Comparison of ENCODE assay signal across 8 mouse cellular contexts in the genomic region with DNA sequence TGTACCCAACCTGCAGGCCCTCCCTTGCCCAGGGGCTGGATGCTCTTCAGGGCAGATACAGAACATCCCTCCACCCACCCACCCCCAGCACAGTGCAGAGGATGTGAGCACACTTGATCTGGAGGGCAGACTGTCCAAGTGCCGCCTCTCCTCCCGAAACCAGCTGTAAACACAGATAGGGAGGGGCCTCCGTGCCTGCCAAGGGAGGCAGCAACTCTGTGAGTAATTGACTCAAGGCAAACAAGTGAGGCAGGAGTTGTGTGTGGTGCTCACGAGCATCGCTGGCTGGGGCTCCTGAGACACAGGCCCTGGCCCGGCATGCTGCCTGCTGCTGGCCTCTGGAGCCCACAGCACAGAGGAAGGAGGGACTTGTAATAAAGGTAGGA. TPM values are rescaled to one million over a fixed set of nuclear protein-coding genes. Genes with fewer than 3 reads are reported as not detected.
DNase-seq lines count a peak whose midpoint lies in the region; ATAC-seq lines count a peak whose summit lies in the region.

No protein-coding gene starts in this region.

- H3K27ac ChIP-seq in heart, embryonic 11.5 days (ENCODE audit: low read depth, low read length): peak overlapping the region; percentile 77
- peak overlapping the region; percentile 63; the same call in 1 of the 2 replicates for H3K27ac ChIP-seq in kidney, embryonic 14.5 days (ENCODE audit: low read depth, low read length)
- peak overlapping the region; percentile 100 for H3K27ac ChIP-seq in liver, embryonic 12.5 days
- H3K27ac ChIP-seq in neural tube, embryonic 13.5 days (replicated peaks): peak overlapping the region; percentile 67

- peak overlapping the region; percentile 43 for H3K4me2 ChIP-seq in heart, embryonic 11.5 days
- H3K4me2 ChIP-seq in kidney, embryonic 14.5 days (replicated peaks; ENCODE audit: low read depth, low read length): no peak overlapping the region
- peak overlapping the region; percentile 91 for H3K4me2 ChIP-seq in liver, embryonic 12.5 days
- H3K4me2 ChIP-seq in neural tube, embryonic 13.5 days: no peak overlapping the region

- no peaks in the 10 kb centered on the region for H3K9me3 ChIP-seq in heart, embryonic 11.5 days (replicated peaks; ENCODE audit: control insufficient read depth, low read length)
- no peaks in the 10 kb centered on the region for H3K9me3 ChIP-seq in kidney, embryonic 14.5 days (ENCODE audit: control insufficient read depth, low read length)
- H3K9me3 ChIP-seq in liver, embryonic 12.5 days (replicated peaks): no peaks in the 10 kb centered on the region
- H3K9me3 ChIP-seq in neural tube, embryonic 13.5 days: no peaks in the 10 kb centered on the region

- 22% methylated on average over 6 of the region's 6 CpGs for WGBS in heart, embryonic 11.5 days (ENCODE audit: insufficient replicate concordance)
- WGBS in kidney, embryonic 14.5 days: 17% methylated on average over 6 of the region's 6 CpGs
- 7% methylated on average over 6 of the region's 6 CpGs for WGBS in liver, embryonic 12.5 days (ENCODE audit: insufficient replicate concordance)
- WGBS in neural tube, embryonic 13.5 days: 36% methylated on average over 6 of the region's 6 CpGs

- H3K4me1 ChIP-seq in heart, embryonic 11.5 days (ENCODE audit: control insufficient read depth, insufficient read depth, low read length): peaks cover 54% of the 10 kb centered on the region
- H3K4me1 ChIP-seq in kidney, embryonic 14.5 days (ENCODE audit: control insufficient read depth, insufficient read depth, low read length): peaks cover 40% of the 10 kb centered on the region
- H3K4me1 ChIP-seq in liver, embryonic 12.5 days: peaks cover 97% of the 10 kb centered on the region
- H3K4me1 ChIP-seq in neural tube, embryonic 13.5 days (replicated peaks): peaks cover 44% of the 10 kb centered on the region

- H3K36me3 ChIP-seq in heart, embryonic 11.5 days (ENCODE audit: control insufficient read depth, insufficient read depth, low read length): no peaks in the 10 kb centered on the region
- H3K36me3 ChIP-seq in kidney, embryonic 14.5 days (ENCODE audit: control insufficient read depth, insufficient read depth, low read length): 0 out of 2 replicates have a peak, but pooled peaks cover 6% of the 10 kb centered on the region
- H3K36me3 ChIP-seq in liver, embryonic 12.5 days: peaks cover 72% of the 10 kb centered on the region
- no peaks in the 10 kb centered on the region for H3K36me3 ChIP-seq in neural tube, embryonic 13.5 days

- ATAC-seq in frontal cortex, adult (ENCODE audit: low TSS enrichment): peak; percentile 58
- peak; percentile 79 for ATAC-seq in heart, embryonic 11.5 days (replicated peaks; ENCODE audit: insufficient number of reproducible peaks, low FRiP score, low TSS enrichment)
- ATAC-seq in kidney, embryonic 14.5 days (ENCODE audit: low FRiP score, low TSS enrichment): peak; percentile 64
- ATAC-seq in liver, embryonic 12.5 days: peak; percentile 87
- peak; percentile 17 for ATAC-seq in neural tube, embryonic 13.5 days (ENCODE audit: low read depth)

- peak overlapping the region; percentile 6; the same call in 1 of the 2 replicates for H3K4me3 ChIP-seq in heart, embryonic 11.5 days (ENCODE audit: low read depth, low read length)
- no peak overlapping the region for H3K4me3 ChIP-seq in kidney, embryonic 14.5 days (ENCODE audit: low read length)
- peak overlapping the region; percentile 73 for H3K4me3 ChIP-seq in liver, embryonic 12.5 days
- no peak overlapping the region for H3K4me3 ChIP-seq in neural tube, embryonic 13.5 days

- no peak for DNase-seq in frontal cortex, postnatal 14 days (ENCODE audit: low spot score in 2 of 2)
- DNase-seq in embryo, embryonic 9.5 days (ENCODE audit: extremely low spot score): peak; percentile 34
- no peak for DNase-seq in T-cell, adult 2 months (ENCODE audit: low spot score)

- H3K27me3 ChIP-seq in heart, embryonic 11.5 days (ENCODE audit: control insufficient read depth, insufficient read depth, low read length): no peaks in the 10 kb centered on the region
- H3K27me3 ChIP-seq in kidney, embryonic 14.5 days (ENCODE audit: control insufficient read depth, insufficient read depth, low read length): no peaks in the 10 kb centered on the region
- H3K27me3 ChIP-seq in liver, embryonic 12.5 days (replicated peaks): no peaks in the 10 kb centered on the region
- H3K27me3 ChIP-seq in neural tube, embryonic 13.5 days: no peaks in the 10 kb centered on the region

- H3K9ac ChIP-seq in heart, embryonic 11.5 days (ENCODE audit: low read depth, low read length): peak overlapping the region; percentile 52
- H3K9ac ChIP-seq in kidney, embryonic 14.5 days (ENCODE audit: low read depth, low read length): no peak overlapping the region
- H3K9ac ChIP-seq in liver, embryonic 12.5 days: peak overlapping the region; percentile 93
- H3K9ac ChIP-seq in neural tube, embryonic 13.5 days: peak overlapping the region; percentile 41; the same call in 1 of the 2 replicates

RNA-seq across cellular contexts. Expression of a gene that starts 12.2 kb away (rescaled TPM):
- polyA plus RNA-seq in heart, embryonic 11.5 days (2014; fragmentation: Nextera tagmentation; extraction: Ambion mirVana): 7.2 and 7.5 TPM in 2 replicates
- polyA plus RNA-seq in kidney, embryonic 14.5 days (2014; fragmentation: Nextera tagmentation; extraction: Ambion mirVana): 2.7 and 3.1 TPM in 2 replicates
- polyA plus RNA-seq in liver, embryonic 12.5 days (2016; fragmentation: Nextera tagmentation; extraction: Ambion mirVana): 18.3 and 19.3 TPM in 2 replicates
- polyA plus RNA-seq in neural tube, embryonic 13.5 days (2015; fragmentation: Nextera tagmentation; extraction: Ambion mirVana): 1.8 and 1.9 TPM in 2 replicates

RNA-seq across cellular contexts. Expression of a gene that starts 15.4 kb away (rescaled TPM):
- polyA plus RNA-seq in heart, embryonic 11.5 days (2014; fragmentation: Nextera tagmentation; extraction: Ambion mirVana): 0.17 and 0.21 TPM in 2 replicates
- polyA plus RNA-seq in kidney, embryonic 14.5 days (2014; fragmentation: Nextera tagmentation; extraction: Ambion mirVana): 0.47 and 0.77 TPM in 2 replicates
- 0.72 and 0.75 TPM in 2 replicates for polyA plus RNA-seq in liver, embryonic 12.5 days (2016; fragmentation: Nextera tagmentation; extraction: Ambion mirVana)
- polyA plus RNA-seq in neural tube, embryonic 13.5 days (2015; fragmentation: Nextera tagmentation; extraction: Ambion mirVana): 0.38 and 0.39 TPM in 2 replicates

RNA-seq across cellular contexts. Expression of a gene that starts 33.3 kb away (rescaled TPM):
- 0.57 and 0.72 TPM in 2 replicates for polyA plus RNA-seq in heart, embryonic 11.5 days (2014; fragmentation: Nextera tagmentation; extraction: Ambion mirVana)
- 2.6 and 3.4 TPM in 2 replicates for polyA plus RNA-seq in kidney, embryonic 14.5 days (2014; fragmentation: Nextera tagmentation; extraction: Ambion mirVana)
- polyA plus RNA-seq in liver, embryonic 12.5 days (2016; fragmentation: Nextera tagmentation; extraction: Ambion mirVana): 0.39 and 0.51 TPM in 2 replicates
- polyA plus RNA-seq in neural tube, embryonic 13.5 days (2015; fragmentation: Nextera tagmentation; extraction: Ambion mirVana): 8.5 and 9.9 TPM in 2 replicates

RNA-seq across cellular contexts. Expression of a gene that starts 37.3 kb away (rescaled TPM):
- not detected in 2 replicates for polyA plus RNA-seq in heart, embryonic 11.5 days (2014; fragmentation: Nextera tagmentation; extraction: Ambion mirVana)
- not detected in 2 replicates for polyA plus RNA-seq in kidney, embryonic 14.5 days (2014; fragmentation: Nextera tagmentation; extraction: Ambion mirVana)
- not detected in 2 replicates for polyA plus RNA-seq in liver, embryonic 12.5 days (2016; fragmentation: Nextera tagmentation; extraction: Ambion mirVana)
- not detected in 2 replicates for polyA plus RNA-seq in neural tube, embryonic 13.5 days (2015; fragmentation: Nextera tagmentation; extraction: Ambion mirVana)

RNA-seq across cellular contexts. Expression of a gene that starts 38.5 kb away (rescaled TPM):
- polyA plus RNA-seq in heart, embryonic 11.5 days (2014; fragmentation: Nextera tagmentation; extraction: Ambion mirVana): 85.3 and 95.2 TPM in 2 replicates
- 105 and 119 TPM in 2 replicates for polyA plus RNA-seq in kidney, embryonic 14.5 days (2014; fragmentation: Nextera tagmentation; extraction: Ambion mirVana)
- 72.3 and 73.8 TPM in 2 replicates for polyA plus RNA-seq in liver, embryonic 12.5 days (2016; fragmentation: Nextera tagmentation; extraction: Ambion mirVana)
- polyA plus RNA-seq in neural tube, embryonic 13.5 days (2015; fragmentation: Nextera tagmentation; extraction: Ambion mirVana): 113 and 120 TPM in 2 replicates

Comparison
In these comparisons a context has a peak if more than half of its experiments do, and no peak if none do; other contexts are left out.
1. ATAC-seq: peak in every context shown above with its lines; median percentile 87 in liver, embryonic 12.5 days; 79 in heart, embryonic 11.5 days; 64 in kidney, embryonic 14.5 days; 58 in frontal cortex, adult; 17 in neural tube, embryonic 13.5 days.
2. H3K4me2 ChIP-seq: peak in heart, embryonic 11.5 days (single experiment) and liver, embryonic 12.5 days (single experiment); none in kidney, embryonic 14.5 days (single experiment) and neural tube, embryonic 13.5 days (single experiment).
3. H3K4me3 ChIP-seq: peak in heart, embryonic 11.5 days (single experiment) and liver, embryonic 12.5 days (single experiment); none in kidney, embryonic 14.5 days (single experiment) and neural tube, embryonic 13.5 days (single experiment).
4. Peak in every context shown above with its lines, with median percentiles within 50 percentile points of each other: H3K27ac ChIP-seq.